Mouse (Mus musculus) layer of hippocampus, postnatal 25 days (tissue): ENCODE data around the gene Lmtk2. TPM values are rescaled to one million over a fixed set of nuclear protein-coding genes. Genes with fewer than 3 reads are reported as not detected.

ENCODE experiments used
- DNase-seq, 2 experiments: peaks; one replicate each; pipeline ENCODE4 v3.0.0; 2022; ENCODE audit warnings: mixed read lengths in 2 of 2, low spot score in 1 of 2; ENCODE audit errors: extremely low spot score in 1 of 2
- total RNA-seq, 2 experiments: library from RNA; stranded (reverse); gene quantifications; 2 replicates each; pipeline ENCODE4 v1.2.3; 2021

Gene Lmtk2
- 10 to 100 TPM; 92.3 to 94.2 TPM for total RNA-seq

GRCm38 (mm10) chr5:144100149-144100935, at the start of gene Lmtk2:
Lmtk2 (plus strand) TSS chr5:144100436.
- DNase-seq = peak; percentile 93 to 98

GRCm38 (mm10) chr5:144051268-144051667, 49.0 kb upstream of the Lmtk2 start:
- no peak for DNase-seq

GRCm38 (mm10) chr5:144053450-144053849, 46.8 kb upstream of the Lmtk2 start:
- DNase-seq = no peak

- DNase-seq = no peak
Observed at GRCm38 (mm10) chr5:144054340-144054739, 45.9 kb upstream of the Lmtk2 start.

- no peak for DNase-seq
Observed at GRCm38 (mm10) chr5:144064093-144064492, 36.1 kb upstream of the Lmtk2 start.

- DNase-seq = no peak
Observed at GRCm38 (mm10) chr5:144066036-144066435, 34.2 kb upstream of the Lmtk2 start.

- DNase-seq = no peak
Observed at GRCm38 (mm10) chr5:144070064-144070463, 30.2 kb upstream of the Lmtk2 start.

- no peak for DNase-seq
Observed at GRCm38 (mm10) chr5:144071249-144071648, 29.0 kb upstream of the Lmtk2 start.

- DNase-seq = no peak
Observed at GRCm38 (mm10) chr5:144077541-144077940, 22.7 kb upstream of the Lmtk2 start.

GRCm38 (mm10) chr5:144080886-144081285, 19.4 kb upstream of the Lmtk2 start:
- no peak for DNase-seq

- DNase-seq = no peak
Observed at GRCm38 (mm10) chr5:144082006-144082405, 18.2 kb upstream of the Lmtk2 start.

GRCm38 (mm10) chr5:144083521-144083920, 16.7 kb upstream of the Lmtk2 start:
- no peak for DNase-seq

- no peak for DNase-seq
Observed at GRCm38 (mm10) chr5:144084271-144084670, 16.0 kb upstream of the Lmtk2 start.

GRCm38 (mm10) chr5:144085696-144086095, 14.5 kb upstream of the Lmtk2 start:
- no peak for DNase-seq

- no peak for DNase-seq
Observed at GRCm38 (mm10) chr5:144086494-144086893, 13.7 kb upstream of the Lmtk2 start.

GRCm38 (mm10) chr5:144088354-144088753, 11.9 kb upstream of the Lmtk2 start:
- no peak for DNase-seq

GRCm38 (mm10) chr5:144095461-144095970, 4.7 kb upstream of the Lmtk2 start:
- DNase-seq = no peak

GRCm38 (mm10) chr5:144097902-144098639, 2.2 kb upstream of the Lmtk2 start:
- DNase-seq = no peak

GRCm38 (mm10) chr5:144098640-144098929, 1.7 kb upstream of the Lmtk2 start:
- DNase-seq = no peak

GRCm38 (mm10) chr5:144100948-144101347, 712 bp downstream of the Lmtk2 start:
- DNase-seq = no peak

- no peak for DNase-seq
Observed at GRCm38 (mm10) chr5:144105070-144105469, 4.8 kb downstream of the Lmtk2 start.
